Mouse (Mus musculus): ENCODE results near the gene Lrba. TPM values are rescaled to one million over a fixed set of nuclear protein-coding genes. Genes with fewer than 3 reads are reported as not detected.
A peak's percentile ranks its signal among the peaks of the same experiment; 100 is the strongest.

Lrba gene
- polyA plus RNA-seq, 1 experiment from 2014 or later, result 4.2 TPM

GRCm38 (mm10) chr3:86541074-86541614 is 316.7 kb downstream of the Lrba start:
- Histone ChIP-seq H3K36me3 (ENCODE audit: control insufficient read depth, insufficient read depth, low read length) (no peaks in the 10 kb centered on the region), H3K4me2 (ENCODE audit: low read length) (no peak overlapping the region), H3K4me1 (ENCODE audit: control insufficient read depth in 2 of 2, insufficient read depth in 2 of 2, low read length in 2 of 2) (peaks cover 0 to 7% of the 10 kb centered on the region in 2 experiments; a peak in 1 of 4 replicates), H3K9ac (ENCODE audit: low read length) (no peak overlapping the region), H3K4me3 (ENCODE audit: control insufficient read depth in 1 of 2, insufficient read depth in 1 of 2, low read depth in 1 of 2, low read length in 2 of 2) (no peak overlapping the region), H3K9me3 (ENCODE audit: control insufficient read depth, low read length) (no peaks in the 10 kb centered on the region), H3K27ac (replicated peaks in 1 of 2; ENCODE audit: control insufficient read depth in 1 of 2, insufficient read depth in 1 of 2, low read depth in 2 of 2, low read length in 2 of 2) (no peak overlapping the region), H3K27me3 (ENCODE audit: control insufficient read depth, insufficient read depth, low read length) (0 out of 2 replicates have a peak, but pooled peaks cover 3% of the 10 kb centered on the region)
- WGBS, result 85% methylated on average over 4 of the region's 4 CpGs
- ATAC-seq (ENCODE audit: insufficient number of reproducible peaks, insufficient read depth, low FRiP score, low read depth), result no peak

GRCm38 (mm10) chr3:86541863-86542397 is 317.4 kb downstream of the Lrba start:
- Histone ChIP-seq H3K4me2 (ENCODE audit: low read length) (no peak overlapping the region), H3K9me3 (ENCODE audit: control insufficient read depth, low read length) (no peaks in the 10 kb centered on the region), H3K4me3 (ENCODE audit: control insufficient read depth in 1 of 2, insufficient read depth in 1 of 2, low read depth in 1 of 2, low read length in 2 of 2) (no peak overlapping the region), H3K27ac (replicated peaks in 1 of 2; ENCODE audit: control insufficient read depth in 1 of 2, insufficient read depth in 1 of 2, low read depth in 2 of 2, low read length in 2 of 2) (no peak overlapping the region), H3K4me1 (ENCODE audit: control insufficient read depth in 2 of 2, insufficient read depth in 2 of 2, low read length in 2 of 2) (peaks cover 0 to 15% of the 10 kb centered on the region in 2 experiments; a peak in 3 of 4 replicates), H3K36me3 (ENCODE audit: control insufficient read depth, insufficient read depth, low read length) (no peaks in the 10 kb centered on the region), H3K9ac (ENCODE audit: low read length) (no peak overlapping the region), H3K27me3 (ENCODE audit: control insufficient read depth, insufficient read depth, low read length) (0 out of 2 replicates have a peak, but pooled peaks cover 3% of the 10 kb centered on the region)
- no peak for ATAC-seq (ENCODE audit: insufficient number of reproducible peaks, insufficient read depth, low FRiP score, low read depth)
- 81% methylated on average over 1 of the region's 1 CpGs for WGBS

- Histone ChIP-seq H3K36me3 (ENCODE audit: control insufficient read depth, insufficient read depth, low read length) (no peaks in the 10 kb centered on the region), H3K9me3 (ENCODE audit: control insufficient read depth, low read length) (no peaks in the 10 kb centered on the region), H3K27ac (replicated peaks in 1 of 2; ENCODE audit: control insufficient read depth in 1 of 2, insufficient read depth in 1 of 2, low read depth in 2 of 2, low read length in 2 of 2) (no peak overlapping the region), H3K9ac (ENCODE audit: low read length) (no peak overlapping the region), H3K27me3 (ENCODE audit: control insufficient read depth, insufficient read depth, low read length) (peaks cover 12% of the 10 kb centered on the region), H3K4me1 (ENCODE audit: control insufficient read depth in 2 of 2, insufficient read depth in 2 of 2, low read length in 2 of 2) (peaks cover 2 to 21% of the 10 kb centered on the region in 2 experiments), H3K4me3 (ENCODE audit: control insufficient read depth in 1 of 2, insufficient read depth in 1 of 2, low read depth in 1 of 2, low read length in 2 of 2) (peak overlapping the region in 1 of 2 experiments; percentile 17; a peak in 1 of 4 replicates), H3K4me2 (ENCODE audit: low read length) (peak overlapping the region; percentile 16; the same call in 1 of the 2 replicates)
- 39% methylated on average over 3 of the region's 3 CpGs for WGBS
- no peak for ATAC-seq (ENCODE audit: insufficient number of reproducible peaks, insufficient read depth, low FRiP score, low read depth)
Observed at GRCm38 (mm10) chr3:86544785-86545184, 320.3 kb downstream of the Lrba start.

GRCm38 (mm10) chr3:86545945-86546344 is 321.5 kb downstream of the Lrba start:
- Histone ChIP-seq H3K27me3 (ENCODE audit: control insufficient read depth, insufficient read depth, low read length) (peaks cover 22% of the 10 kb centered on the region), H3K9ac (ENCODE audit: low read length) (peak overlapping the region; percentile 69; the same call in 1 of the 2 replicates)

GRCm38 (mm10) chr3:86546471-86547250 is 322.2 kb downstream of the Lrba start:
- Histone ChIP-seq H3K9ac (ENCODE audit: low read length) (peak overlapping the region; percentile 69), H3K36me3 (ENCODE audit: control insufficient read depth, insufficient read depth, low read length) (no peaks in the 10 kb centered on the region), H3K27ac (replicated peaks in 1 of 2; ENCODE audit: control insufficient read depth in 1 of 2, insufficient read depth in 1 of 2, low read depth in 2 of 2, low read length in 2 of 2) (peak overlapping the region; percentile 34 to 36; a peak in 1 of 4 replicates), H3K4me2 (ENCODE audit: low read length) (peak overlapping the region; percentile 95), H3K27me3 (ENCODE audit: control insufficient read depth, insufficient read depth, low read length) (peaks cover 29% of the 10 kb centered on the region), H3K4me3 (ENCODE audit: control insufficient read depth in 1 of 2, insufficient read depth in 1 of 2, low read depth in 1 of 2, low read length in 2 of 2) (peak overlapping the region; percentile 53 to 55), H3K9me3 (ENCODE audit: control insufficient read depth, low read length) (no peaks in the 10 kb centered on the region), H3K4me1 (ENCODE audit: control insufficient read depth in 2 of 2, insufficient read depth in 2 of 2, low read length in 2 of 2) (peaks cover 5 to 25% of the 10 kb centered on the region in 2 experiments)
- ATAC-seq (ENCODE audit: insufficient number of reproducible peaks, insufficient read depth, low FRiP score, low read depth), result no peak
- WGBS, result under 1% methylated on average over 45 of the region's 45 CpGs

More at GRCm38 (mm10) chr3:86545945-86546344, 321.5 kb downstream of the Lrba start:
- Histone ChIP-seq H3K9me3 (ENCODE audit: control insufficient read depth, low read length) (no peaks in the 10 kb centered on the region), H3K4me3 (ENCODE audit: control insufficient read depth in 1 of 2, insufficient read depth in 1 of 2, low read depth in 1 of 2, low read length in 2 of 2) (peak overlapping the region; percentile 53 to 55; a peak in 3 of 4 replicates), H3K36me3 (ENCODE audit: control insufficient read depth, insufficient read depth, low read length) (no peaks in the 10 kb centered on the region), H3K4me2 (ENCODE audit: low read length) (peak overlapping the region; percentile 95), H3K27ac (replicated peaks in 1 of 2; ENCODE audit: control insufficient read depth in 1 of 2, insufficient read depth in 1 of 2, low read depth in 2 of 2, low read length in 2 of 2) (no peak overlapping the region), H3K4me1 (ENCODE audit: control insufficient read depth in 2 of 2, insufficient read depth in 2 of 2, low read length in 2 of 2) (peaks cover 5 to 25% of the 10 kb centered on the region in 2 experiments)
- ATAC-seq (ENCODE audit: insufficient number of reproducible peaks, insufficient read depth, low FRiP score, low read depth), result no peak
- WGBS, result 31% methylated on average over 5 of the region's 5 CpGs

GRCm38 (mm10) chr3:86547251-86547791 is 322.8 kb downstream of the Lrba start:
- Histone ChIP-seq H3K27ac (replicated peaks in 1 of 2; ENCODE audit: control insufficient read depth in 1 of 2, insufficient read depth in 1 of 2, low read depth in 2 of 2, low read length in 2 of 2) (peak overlapping the region; percentile 34 to 36; a peak in 3 of 4 replicates), H3K4me1 (ENCODE audit: control insufficient read depth in 2 of 2, insufficient read depth in 2 of 2, low read length in 2 of 2) (peaks cover 5 to 25% of the 10 kb centered on the region in 2 experiments), H3K4me3 (ENCODE audit: control insufficient read depth in 1 of 2, insufficient read depth in 1 of 2, low read depth in 1 of 2, low read length in 2 of 2) (peak overlapping the region; percentile 53 to 55), H3K9me3 (ENCODE audit: control insufficient read depth, low read length) (no peaks in the 10 kb centered on the region), H3K9ac (ENCODE audit: low read length) (peak overlapping the region; percentile 69), H3K27me3 (ENCODE audit: control insufficient read depth, insufficient read depth, low read length) (peaks cover 35% of the 10 kb centered on the region), H3K4me2 (ENCODE audit: low read length) (peak overlapping the region; percentile 95), H3K36me3 (ENCODE audit: control insufficient read depth, insufficient read depth, low read length) (no peaks in the 10 kb centered on the region)
- ATAC-seq (ENCODE audit: insufficient number of reproducible peaks, insufficient read depth, low FRiP score, low read depth), result no peak
- under 1% methylated on average over 42 of the region's 42 CpGs for WGBS
